Mouse (Mus musculus): ENCODE data around the gene Adcy1.

DNA sequence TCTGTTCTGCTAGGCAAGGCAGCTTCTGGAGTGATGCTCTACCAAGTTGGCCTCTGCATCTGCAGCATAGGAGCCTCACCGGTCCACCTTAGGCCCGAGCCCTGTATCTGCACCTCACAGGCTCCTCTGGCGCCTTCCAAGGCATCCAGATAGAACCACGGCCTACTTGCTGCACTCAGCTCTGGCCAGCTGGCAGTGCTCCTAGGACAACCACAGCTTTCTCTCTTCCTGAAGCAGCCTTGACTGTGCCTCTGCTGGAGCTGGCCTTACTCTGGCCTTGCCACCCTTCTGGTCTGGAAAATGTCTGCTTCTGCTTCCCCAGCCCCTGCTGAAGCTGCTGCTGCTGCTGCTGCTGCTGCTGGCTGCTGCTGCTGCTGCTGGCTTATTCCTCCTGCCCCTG is 45.8 kb downstream of the Adcy1 start:
- TF ChIP-seq CTCF (IDR thresholded peaks at IDR 0.05; ENCODE audit: low read depth) (no peak), EP300 (IDR thresholded peaks at IDR 0.05; ENCODE audit: low read depth) (no peak)
